Mouse (Mus musculus): ENCODE results near the gene Vdac2. TPM values are rescaled to one million over a fixed set of nuclear protein-coding genes. Genes with fewer than 3 reads are reported as not detected.

Gene Vdac2
- polyA plus RNA-seq (2015; fragmentation: Nextera tagmentation; extraction: Ambion mirVana): 280 and 281 TPM in 2 replicates

- Histone ChIP-seq H3K27me3 (no peaks in the 10 kb centered on the region), H3K4me3 (no peak within 1 kb of the TSS), H3K4me1 (peaks cover 40% of the 10 kb centered on the region), H3K9me3 (no peaks in the 10 kb centered on the region), H3K27ac (peak within 1 kb of the TSS; percentile 92; the same call in 1 of the 2 replicates), H3K9ac (no peak within 1 kb of the TSS), H3K36me3 (no peaks in the 10 kb centered on the region), H3K4me2 (no peak within 1 kb of the TSS)
- WGBS: 80% methylated on average over 2 of the region's 2 CpGs
- no peak for ATAC-seq (ENCODE audit: borderline replicate concordance, extremely low read depth, low FRiP score, low TSS enrichment)
Measured at GRCm38 (mm10) chr14:21824938-21825337, at the start of gene Vdac2. TSS of gene Vdac2 (plus strand) at chr14:21825238.

- ATAC-seq (ENCODE audit: borderline replicate concordance, extremely low read depth, low FRiP score, low TSS enrichment): no peak
- no peak overlapping the region for H3K27ac ChIP-seq
- no peak overlapping the region for H3K9ac ChIP-seq
- WGBS: 94% methylated on average over 4 of the region's 4 CpGs
- H3K4me3 ChIP-seq: no peak overlapping the region
- H3K36me3 ChIP-seq: peaks cover 22% of the 10 kb centered on the region
- no peaks in the 10 kb centered on the region for H3K4me1 ChIP-seq
- no peaks in the 10 kb centered on the region for H3K9me3 ChIP-seq
- H3K4me2 ChIP-seq: no peak overlapping the region
- no peaks in the 10 kb centered on the region for H3K27me3 ChIP-seq
Measured at GRCm38 (mm10) chr14:21776201-21776600, 48.8 kb upstream of the Vdac2 start.

DNA sequence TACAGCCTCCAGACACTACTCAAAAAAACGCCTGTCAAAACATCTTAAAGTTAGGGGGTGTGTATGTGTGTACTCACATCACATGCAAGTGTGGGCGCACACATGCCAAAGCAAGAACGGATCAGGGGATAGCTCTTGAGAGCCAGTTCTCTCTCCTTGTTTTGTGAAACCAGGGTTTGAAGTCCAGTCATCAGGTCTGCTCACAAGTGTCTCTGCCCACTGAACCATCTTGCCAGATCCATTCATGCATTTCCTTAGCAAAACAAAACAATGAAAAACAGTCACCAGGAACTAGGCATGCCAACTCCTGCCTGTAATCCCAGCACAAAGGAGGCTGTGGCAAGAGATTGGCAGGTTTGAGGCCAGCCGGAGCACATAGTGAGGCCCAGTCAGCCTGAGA, 38.5 kb upstream of the Vdac2 start:
- no peaks in the 10 kb centered on the region for H3K9me3 ChIP-seq
- no peak overlapping the region for H3K4me3 ChIP-seq
- H3K4me2 ChIP-seq: no peak overlapping the region
- H3K27ac ChIP-seq: no peak overlapping the region
- whole genome bisulfite sequencing: 90% methylated on average over 4 of the region's 4 CpGs
- H3K9ac ChIP-seq: no peak overlapping the region
- H3K36me3 ChIP-seq: peaks cover 6% of the 10 kb centered on the region; the same call in 1 of the 2 replicates
- no peaks in the 10 kb centered on the region for H3K4me1 ChIP-seq
- no peaks in the 10 kb centered on the region for H3K27me3 ChIP-seq
- no peak for ATAC-seq (ENCODE audit: borderline replicate concordance, extremely low read depth, low FRiP score, low TSS enrichment)

- no peaks in the 10 kb centered on the region for H3K4me1 ChIP-seq
- no peak overlapping the region for H3K4me3 ChIP-seq
- WGBS: 87% methylated on average over 3 of the region's 3 CpGs
- no peak overlapping the region for H3K27ac ChIP-seq
- H3K4me2 ChIP-seq: no peak overlapping the region
- H3K27me3 ChIP-seq: no peaks in the 10 kb centered on the region
- H3K9ac ChIP-seq: no peak overlapping the region
- ATAC-seq (ENCODE audit: borderline replicate concordance, extremely low read depth, low FRiP score, low TSS enrichment): no peak
- H3K36me3 ChIP-seq: peaks cover 9% of the 10 kb centered on the region
- H3K9me3 ChIP-seq: no peaks in the 10 kb centered on the region
Measured at GRCm38 (mm10) chr14:21787374-21787773, 37.7 kb upstream of the Vdac2 start.

DNA sequence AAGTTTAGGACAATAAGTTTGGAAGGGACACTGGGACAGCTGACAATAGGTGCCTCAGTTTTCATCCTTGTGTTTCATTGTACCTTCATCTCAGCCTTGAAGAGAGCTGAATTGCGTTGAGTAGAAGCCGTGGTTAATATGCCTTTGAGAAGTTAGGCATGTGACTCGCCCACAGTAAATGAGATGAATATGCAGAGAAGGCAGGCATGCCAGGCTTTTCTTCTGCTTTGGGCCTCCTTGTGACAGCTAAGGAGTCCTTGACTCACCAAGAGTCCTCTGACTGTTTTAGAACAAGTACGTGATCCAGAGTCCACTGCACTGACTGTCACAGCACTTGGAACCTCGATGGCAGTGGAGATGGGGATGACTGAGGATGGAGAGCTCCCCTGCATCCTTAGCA, 36.9 kb upstream of the Vdac2 start:
- Histone ChIP-seq H3K4me1 (no peaks in the 10 kb centered on the region), H3K4me2 (no peak overlapping the region), H3K36me3 (peaks cover 15% of the 10 kb centered on the region), H3K9me3 (no peaks in the 10 kb centered on the region), H3K27ac (no peak overlapping the region), H3K27me3 (no peaks in the 10 kb centered on the region), H3K9ac (no peak overlapping the region), H3K4me3 (no peak overlapping the region)
- ATAC-seq (ENCODE audit: borderline replicate concordance, extremely low read depth, low FRiP score, low TSS enrichment): no peak
- WGBS: 89% methylated on average over 5 of the region's 5 CpGs

GRCm38 (mm10) chr14:21790585-21791251, 34.3 kb upstream of the Vdac2 start:
- no peak for ATAC-seq (ENCODE audit: borderline replicate concordance, extremely low read depth, low FRiP score, low TSS enrichment)
- Histone ChIP-seq H3K9ac (no peak overlapping the region), H3K4me1 (0 out of 2 replicates have a peak, but pooled peaks cover 4% of the 10 kb centered on the region), H3K27ac (no peak overlapping the region), H3K9me3 (no peaks in the 10 kb centered on the region), H3K36me3 (peaks cover 18% of the 10 kb centered on the region), H3K27me3 (no peaks in the 10 kb centered on the region), H3K4me3 (no peak overlapping the region), H3K4me2 (no peak overlapping the region)
- 81% methylated on average over 9 of the region's 9 CpGs for WGBS

- Histone ChIP-seq H3K27me3 (no peaks in the 10 kb centered on the region), H3K9me3 (no peaks in the 10 kb centered on the region), H3K4me1 (0 out of 2 replicates have a peak, but pooled peaks cover 4% of the 10 kb centered on the region), H3K36me3 (peaks cover 14% of the 10 kb centered on the region), H3K4me3 (no peak overlapping the region), H3K27ac (no peak overlapping the region), H3K4me2 (no peak overlapping the region), H3K9ac (no peak overlapping the region)
- WGBS: 89% methylated on average over 4 of the region's 4 CpGs
- no peak for ATAC-seq (ENCODE audit: borderline replicate concordance, extremely low read depth, low FRiP score, low TSS enrichment)
Measured at GRCm38 (mm10) chr14:21791722-21792121, 33.3 kb upstream of the Vdac2 start.

- H3K36me3 ChIP-seq: peaks cover 14% of the 10 kb centered on the region; the same call in 1 of the 2 replicates
- H3K27ac ChIP-seq: no peak overlapping the region
- 90% methylated on average over 6 of the region's 6 CpGs for WGBS
- no peak overlapping the region for H3K4me2 ChIP-seq
- no peaks in the 10 kb centered on the region for H3K9me3 ChIP-seq
- no peaks in the 10 kb centered on the region for H3K27me3 ChIP-seq
- H3K4me3 ChIP-seq: no peak overlapping the region
- H3K4me1 ChIP-seq: 0 out of 2 replicates have a peak, but pooled peaks cover 4% of the 10 kb centered on the region
- no peak for ATAC-seq (ENCODE audit: borderline replicate concordance, extremely low read depth, low FRiP score, low TSS enrichment)
- H3K9ac ChIP-seq: no peak overlapping the region
Measured at GRCm38 (mm10) chr14:21792250-21792649, 32.8 kb upstream of the Vdac2 start.

GRCm38 (mm10) chr14:21800641-21801040, 24.4 kb upstream of the Vdac2 start:
- Histone ChIP-seq H3K27ac (no peak overlapping the region), H3K36me3 (peaks cover 7% of the 10 kb centered on the region; the same call in 1 of the 2 replicates), H3K4me3 (no peak overlapping the region), H3K4me2 (no peak overlapping the region), H3K9me3 (no peaks in the 10 kb centered on the region), H3K27me3 (no peaks in the 10 kb centered on the region), H3K9ac (no peak overlapping the region), H3K4me1 (no peaks in the 10 kb centered on the region)
- 91% methylated on average over 4 of the region's 4 CpGs for WGBS
- no peak for ATAC-seq (ENCODE audit: borderline replicate concordance, extremely low read depth, low FRiP score, low TSS enrichment)

- Histone ChIP-seq H3K36me3 (peaks cover 7% of the 10 kb centered on the region; the same call in 1 of the 2 replicates), H3K4me3 (no peak overlapping the region), H3K4me1 (no peaks in the 10 kb centered on the region), H3K4me2 (no peak overlapping the region), H3K9ac (no peak overlapping the region), H3K9me3 (no peaks in the 10 kb centered on the region), H3K27ac (no peak overlapping the region), H3K27me3 (no peaks in the 10 kb centered on the region)
- no peak for ATAC-seq (ENCODE audit: borderline replicate concordance, extremely low read depth, low FRiP score, low TSS enrichment)
- WGBS: 64% methylated on average over 7 of the region's 7 CpGs
Measured at GRCm38 (mm10) chr14:21801624-21802023, 23.4 kb upstream of the Vdac2 start.

GRCm38 (mm10) chr14:21802543-21803206, 22.4 kb upstream of the Vdac2 start:
- no peak overlapping the region for H3K27ac ChIP-seq
- no peaks in the 10 kb centered on the region for H3K27me3 ChIP-seq
- 90% methylated on average over 6 of the region's 6 CpGs for WGBS
- no peak overlapping the region for H3K4me2 ChIP-seq
- peaks cover 7% of the 10 kb centered on the region; the same call in 1 of the 2 replicates for H3K36me3 ChIP-seq
- H3K9ac ChIP-seq: no peak overlapping the region
- H3K4me3 ChIP-seq: no peak overlapping the region
- no peaks in the 10 kb centered on the region for H3K9me3 ChIP-seq
- H3K4me1 ChIP-seq: no peaks in the 10 kb centered on the region
- ATAC-seq (ENCODE audit: borderline replicate concordance, extremely low read depth, low FRiP score, low TSS enrichment): no peak; the same call in 1 of the 2 replicates

- no peak for ATAC-seq (ENCODE audit: borderline replicate concordance, extremely low read depth, low FRiP score, low TSS enrichment)
- no peak overlapping the region for H3K4me3 ChIP-seq
- H3K27ac ChIP-seq: no peak overlapping the region
- H3K9ac ChIP-seq: no peak overlapping the region
- H3K4me1 ChIP-seq: no peaks in the 10 kb centered on the region
- H3K4me2 ChIP-seq: no peak overlapping the region
- WGBS: 42% methylated on average over 2 of the region's 2 CpGs
- no peaks in the 10 kb centered on the region for H3K9me3 ChIP-seq
- no peaks in the 10 kb centered on the region for H3K36me3 ChIP-seq
- H3K27me3 ChIP-seq: no peaks in the 10 kb centered on the region
Measured at GRCm38 (mm10) chr14:21806203-21806602, 18.8 kb upstream of the Vdac2 start.

Data from lung, embryonic 15.5 days (tissue).